Mouse (Mus musculus): ENCODE results near the gene Fbxl17.

DNA sequence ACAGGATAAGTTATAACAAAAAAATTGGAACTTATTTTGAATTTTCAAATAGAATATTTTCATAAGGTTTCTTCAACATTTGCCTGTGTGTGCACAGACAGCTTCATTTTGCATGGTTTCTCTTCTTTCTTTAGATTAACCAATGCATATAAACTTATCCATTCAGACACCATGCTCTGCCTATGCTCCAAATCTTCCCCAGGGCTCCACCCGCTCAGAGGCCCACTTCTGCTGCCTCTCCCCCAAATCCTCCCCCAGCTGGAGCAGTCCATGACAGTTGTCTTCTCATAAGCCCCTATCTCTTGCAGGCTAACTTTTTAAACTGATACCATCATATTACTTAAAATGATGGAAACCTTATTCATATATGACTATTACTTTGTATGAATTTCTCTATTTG is 282.8 kb downstream of the Fbxl17 start:
- no peak for TF ChIP-seq POLR2A (IDR thresholded peaks at IDR 0.05; ENCODE audit: low read depth, low read length)
- no peak for TF ChIP-seq CTCF (IDR thresholded peaks at IDR 0.05; ENCODE audit: borderline replicate concordance, insufficient read depth, low read length)

Data from embryonic fibroblast, embryonic 13.5 days (primary cell).